Mouse (Mus musculus): ENCODE results near the gene Tbc1d1. TPM values are rescaled to one million over a fixed set of nuclear protein-coding genes. Genes with fewer than 3 reads are reported as not detected.

Gene Tbc1d1
- polyA plus RNA-seq, 1 experiment = 14.0 TPM

- 26% methylated on average over 8 of the region's 8 CpGs for WGBS
- H3K36me3 ChIP-seq (ENCODE audit: control insufficient read depth, insufficient read depth, low read length) = no peaks in the 10 kb centered on the region
- no peak overlapping the region for H3K4me3 ChIP-seq (ENCODE audit: low read depth, low read length)
- H3K27ac ChIP-seq (ENCODE audit: insufficient read depth, low read depth, low read length) = peak overlapping the region; percentile 76
- H3K27me3 ChIP-seq (ENCODE audit: control insufficient read depth, insufficient read depth, low read length) = no peaks in the 10 kb centered on the region
- H3K4me1 ChIP-seq (ENCODE audit: control insufficient read depth, insufficient read depth, insufficient read length, low read length) = peaks cover 34% of the 10 kb centered on the region; the same call in 1 of the 2 replicates
- TF ChIP-seq POLR2A (IDR thresholded peaks at IDR 0.05; ENCODE audit: low read depth, low read length) = no peak
- TF ChIP-seq CTCF (IDR thresholded peaks at IDR 0.05; ENCODE audit: extremely low read depth, insufficient read length, insufficient replicate concordance, low read depth, low read length) = no peak
Observed at GRCm38 (mm10) chr5:64234269-64234985, 78.3 kb downstream of the Tbc1d1 start.

- H3K4me1 ChIP-seq (ENCODE audit: control insufficient read depth, insufficient read depth, insufficient read length, low read length) = peaks cover 36% of the 10 kb centered on the region; the same call in 1 of the 2 replicates
- 38% methylated on average over 3 of the region's 3 CpGs for WGBS
- H3K36me3 ChIP-seq (ENCODE audit: control insufficient read depth, insufficient read depth, low read length) = no peaks in the 10 kb centered on the region
- peak overlapping the region; percentile 69 for H3K27ac ChIP-seq (ENCODE audit: insufficient read depth, low read depth, low read length)
- TF ChIP-seq POLR2A (IDR thresholded peaks at IDR 0.05; ENCODE audit: low read depth, low read length) = no peak
- no peak for TF ChIP-seq CTCF (IDR thresholded peaks at IDR 0.05; ENCODE audit: extremely low read depth, insufficient read length, insufficient replicate concordance, low read depth, low read length)
- no peaks in the 10 kb centered on the region for H3K27me3 ChIP-seq (ENCODE audit: control insufficient read depth, insufficient read depth, low read length)
- no peak overlapping the region for H3K4me3 ChIP-seq (ENCODE audit: low read depth, low read length)
Observed at GRCm38 (mm10) chr5:64235250-64235649, 79.1 kb downstream of the Tbc1d1 start.

- Histone ChIP-seq H3K4me3 (ENCODE audit: low read depth, low read length) (no peak overlapping the region), H3K27ac (ENCODE audit: insufficient read depth, low read depth, low read length) (no peak overlapping the region), H3K4me1 (ENCODE audit: control insufficient read depth, insufficient read depth, insufficient read length, low read length) (peaks cover 45% of the 10 kb centered on the region), H3K27me3 (ENCODE audit: control insufficient read depth, insufficient read depth, low read length) (no peaks in the 10 kb centered on the region), H3K36me3 (ENCODE audit: control insufficient read depth, insufficient read depth, low read length) (no peaks in the 10 kb centered on the region)
- no peak for TF ChIP-seq CTCF (IDR thresholded peaks at IDR 0.05; ENCODE audit: extremely low read depth, insufficient read length, insufficient replicate concordance, low read depth, low read length)
- TF ChIP-seq POLR2A (IDR thresholded peaks at IDR 0.05; ENCODE audit: low read depth, low read length) = no peak
- 72% methylated on average over 7 of the region's 7 CpGs for WGBS
Observed at GRCm38 (mm10) chr5:64236561-64236960, 80.5 kb downstream of the Tbc1d1 start.

- Histone ChIP-seq H3K27ac (ENCODE audit: insufficient read depth, low read depth, low read length) (no peak overlapping the region), H3K4me3 (ENCODE audit: low read depth, low read length) (no peak overlapping the region), H3K27me3 (ENCODE audit: control insufficient read depth, insufficient read depth, low read length) (no peaks in the 10 kb centered on the region), H3K36me3 (ENCODE audit: control insufficient read depth, insufficient read depth, low read length) (no peaks in the 10 kb centered on the region), H3K4me1 (ENCODE audit: control insufficient read depth, insufficient read depth, insufficient read length, low read length) (peaks cover 48% of the 10 kb centered on the region)
- 75% methylated on average over 1 of the region's 1 CpGs for WGBS
- TF ChIP-seq POLR2A (IDR thresholded peaks at IDR 0.05; ENCODE audit: low read depth, low read length) = no peak
- no peak for TF ChIP-seq CTCF (IDR thresholded peaks at IDR 0.05; ENCODE audit: extremely low read depth, insufficient read length, insufficient replicate concordance, low read depth, low read length)
Observed at GRCm38 (mm10) chr5:64237263-64237662, 81.2 kb downstream of the Tbc1d1 start.

GRCm38 (mm10) chr5:64237693-64238092, 81.6 kb downstream of the Tbc1d1 start:
- Histone ChIP-seq H3K4me1 (ENCODE audit: control insufficient read depth, insufficient read depth, insufficient read length, low read length) (peaks cover 51% of the 10 kb centered on the region), H3K27me3 (ENCODE audit: control insufficient read depth, insufficient read depth, low read length) (no peaks in the 10 kb centered on the region), H3K27ac (ENCODE audit: insufficient read depth, low read depth, low read length) (no peak overlapping the region), H3K36me3 (ENCODE audit: control insufficient read depth, insufficient read depth, low read length) (no peaks in the 10 kb centered on the region), H3K4me3 (ENCODE audit: low read depth, low read length) (no peak overlapping the region)
- no peak for TF ChIP-seq CTCF (IDR thresholded peaks at IDR 0.05; ENCODE audit: extremely low read depth, insufficient read length, insufficient replicate concordance, low read depth, low read length)
- no peak for TF ChIP-seq POLR2A (IDR thresholded peaks at IDR 0.05; ENCODE audit: low read depth, low read length)
- 68% methylated on average over 3 of the region's 3 CpGs for WGBS

- H3K27me3 ChIP-seq (ENCODE audit: control insufficient read depth, insufficient read depth, low read length) = no peaks in the 10 kb centered on the region
- no peaks in the 10 kb centered on the region for H3K36me3 ChIP-seq (ENCODE audit: control insufficient read depth, insufficient read depth, low read length)
- H3K4me3 ChIP-seq (ENCODE audit: low read depth, low read length) = no peak overlapping the region
- peak overlapping the region; percentile 58; the same call in 1 of the 2 replicates for H3K27ac ChIP-seq (ENCODE audit: insufficient read depth, low read depth, low read length)
- H3K4me1 ChIP-seq (ENCODE audit: control insufficient read depth, insufficient read depth, insufficient read length, low read length) = peaks cover 56% of the 10 kb centered on the region
- TF ChIP-seq CTCF (IDR thresholded peaks at IDR 0.05; ENCODE audit: extremely low read depth, insufficient read length, insufficient replicate concordance, low read depth, low read length) = peak; percentile 55; the same call in 1 of the 2 replicates
- no peak for TF ChIP-seq POLR2A (IDR thresholded peaks at IDR 0.05; ENCODE audit: low read depth, low read length)
- WGBS = 30% methylated on average over 3 of the region's 3 CpGs
Observed at GRCm38 (mm10) chr5:64238894-64239652, 83.0 kb downstream of the Tbc1d1 start.

All from small intestine, adult 2 months (tissue).